Mouse (Mus musculus) spleen, adult 2 months (tissue): ENCODE data around the gene Slc2a10.

Experiments
- CTCF ChIP-seq: fragments of 200-500 bp; IDR thresholded peaks from 2 replicates; pipeline ENCODE4 v1.5.1; 2011; ENCODE audit warnings: mild to moderate bottlenecking, inconsistent platforms; ENCODE audit not compliant: insufficient read depth, insufficient read length, insufficient replicate concordance; ENCODE audit errors: extremely low read depth
- POLR2A ChIP-seq: fragments of 200-500 bp; IDR thresholded peaks from 2 replicates; pipeline ENCODE4 v1.6.1; 2011; ENCODE audit warnings: low read depth, low read length, inconsistent platforms

GRCm38 (mm10) chr2:165561861-165562260 is 58.3 kb downstream of the Slc2a10 start:
- TF ChIP-seq CTCF: no peak
- TF ChIP-seq POLR2A: no peak
